Mouse (Mus musculus) midbrain, embryonic 16.5 days (tissue): Measurements from ENCODE around the gene Slc25a44. TPM values are rescaled to one million over a fixed set of nuclear protein-coding genes. Genes with fewer than 3 reads are reported as not detected.

Source experiments
- ATAC-seq: fragments of 200-750 bp; cut with Nextera tagmentation; 2 replicates; pipeline ENCODE4 v1.8.0; 2017; ENCODE audit warnings: moderate TSS enrichment
- H3K27ac ChIP-seq: fragments of 300-500 bp; sonication (generic); 2 replicates; pipeline ENCODE4 v1.5.1; 2014; ENCODE audit warnings: mild to moderate bottlenecking, low read length, mixed read lengths
- H3K27me3 ChIP-seq: fragments of 300-500 bp; sonication (generic); 2 replicates; pipeline ENCODE4 v1.6.1; 2014; ENCODE audit warnings: low read depth, low read length, mixed read lengths; ENCODE audit not compliant: control insufficient read depth, insufficient read depth
- H3K36me3 ChIP-seq: fragments of 300-500 bp; sonication (generic); 2 replicates; pipeline ENCODE4 v1.6.1; 2014; ENCODE audit warnings: mild to moderate bottlenecking, low read length, moderate library complexity, mixed read lengths; ENCODE audit not compliant: control insufficient read depth, insufficient read depth
- H3K4me1 ChIP-seq: fragments of 300-500 bp; sonication (generic); 2 replicates; pipeline ENCODE4 v1.6.1; 2014; ENCODE audit warnings: mild to moderate bottlenecking, low read length, mixed read lengths; ENCODE audit not compliant: control insufficient read depth, insufficient read depth
- H3K4me2 ChIP-seq: fragments of 300-500 bp; sonication (generic); 2 replicates; pipeline ENCODE4 v1.6.1; 2014; ENCODE audit warnings: mild to moderate bottlenecking, low read length, mixed read lengths
- H3K4me3 ChIP-seq: fragments of 300-500 bp; sonication (generic); 2 replicates; pipeline ENCODE4 v1.5.1; 2014; ENCODE audit warnings: low read depth, mild to moderate bottlenecking, low read length, moderate library complexity, mixed read lengths
- H3K9ac ChIP-seq: fragments of 300-500 bp; sonication (generic); 2 replicates; pipeline ENCODE4 v1.6.1; 2014; ENCODE audit warnings: low read depth, low read length, mixed read lengths
- H3K9me3 ChIP-seq: fragments of 300-500 bp; sonication (generic); replicated peaks from 2 replicates; pipeline ENCODE4 v1.6.1; 2014; ENCODE audit warnings: mild to moderate bottlenecking, low read length, mixed read lengths; ENCODE audit not compliant: control insufficient read depth, poor library complexity, severe bottlenecking
- WGBS: fragments of 180-500 bp; shearing (Covaris S2); extraction: QIAGEN DNeasy Blood & Tissue Kit; methylation state at CpG from one replicate; pipeline ENCODE4 v1.1.7; 2014; 5-methylcytosine and 5-hydroxymethylcytosine counted together
- polyA plus RNA-seq: library from polyadenylated mRNA; unstranded; fragments of >200 nt; fragmentation: Nextera tagmentation; extraction: Ambion mirVana; gene quantifications from 2 replicates; pipeline ENCODE4 v1.2.1, GENCODE M21; 2015

The Slc25a44 gene
- polyA plus RNA-seq, 1 experiment from 2014 or later: 39.3 TPM

DNA sequence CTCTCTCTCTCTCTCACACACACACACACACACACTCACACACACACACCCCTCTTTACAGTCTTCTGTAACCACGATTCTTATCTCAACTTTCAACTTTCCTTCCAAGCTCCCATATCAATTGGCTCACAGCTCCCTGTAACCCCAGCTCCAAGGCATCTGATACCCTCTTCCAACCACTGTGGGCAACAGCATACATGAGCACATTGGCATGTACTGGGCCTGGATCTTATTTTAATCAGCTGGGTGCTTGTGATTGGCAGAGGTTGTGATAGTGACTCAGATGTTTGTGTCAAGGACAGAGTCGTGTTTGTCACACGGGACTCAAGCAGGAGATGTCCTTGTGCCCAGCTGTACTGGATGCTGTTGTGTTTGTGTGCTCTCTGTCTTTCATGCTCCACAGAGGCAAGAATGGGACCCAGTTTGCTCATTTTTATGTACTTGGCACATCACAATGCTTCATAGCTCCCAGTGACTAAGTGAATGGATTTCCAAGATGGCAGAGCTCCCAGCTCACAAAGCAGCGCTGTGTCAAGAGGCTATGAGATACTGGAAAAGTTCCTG lies 2.5 kb upstream of the Slc25a44 start:
- 85% methylated on average over 4 of the region's 4 CpGs for WGBS

GRCm38 (mm10) chr3:88425708-88426420 lies 925 bp upstream of the Slc25a44 start:
- no peak overlapping the region for H3K9ac ChIP-seq
- no peak overlapping the region for H3K4me3 ChIP-seq
- no peaks in the 10 kb centered on the region for H3K27me3 ChIP-seq
- H3K36me3 ChIP-seq: peaks cover 4% of the 10 kb centered on the region; the same call in 1 of the 2 replicates
- peaks cover 21% of the 10 kb centered on the region for H3K4me1 ChIP-seq
- no peak overlapping the region for H3K4me2 ChIP-seq
- WGBS: 89% methylated on average over 10 of the region's 10 CpGs
- H3K27ac ChIP-seq: no peak overlapping the region; the same call in 1 of the 2 replicates
- H3K9me3 ChIP-seq: no peaks in the 10 kb centered on the region
- no peak for ATAC-seq

More for the DNA sequence above, 2.5 kb upstream of the Slc25a44 start:
- Histone ChIP-seq H3K36me3 (no peaks in the 10 kb centered on the region), H3K27ac (no peak overlapping the region), H3K4me2 (no peak overlapping the region), H3K4me3 (no peak overlapping the region), H3K9me3 (no peaks in the 10 kb centered on the region), H3K4me1 (peaks cover 15% of the 10 kb centered on the region), H3K27me3 (no peaks in the 10 kb centered on the region), H3K9ac (no peak overlapping the region)
- ATAC-seq: no peak

- H3K4me1 ChIP-seq: peaks cover 21% of the 10 kb centered on the region
- peak overlapping the region; percentile 48 for H3K4me2 ChIP-seq
- H3K36me3 ChIP-seq: peaks cover 8% of the 10 kb centered on the region
- WGBS: 8% methylated on average over 2 of the region's 2 CpGs
- H3K9me3 ChIP-seq: no peaks in the 10 kb centered on the region
- peak overlapping the region; percentile 42 for H3K27ac ChIP-seq
- H3K4me3 ChIP-seq: peak overlapping the region; percentile 66
- no peak for ATAC-seq
- no peak overlapping the region for H3K9ac ChIP-seq
- H3K27me3 ChIP-seq: no peaks in the 10 kb centered on the region
Observed at GRCm38 (mm10) chr3:88425330-88425689, 371 bp upstream of the Slc25a44 start.

DNA sequence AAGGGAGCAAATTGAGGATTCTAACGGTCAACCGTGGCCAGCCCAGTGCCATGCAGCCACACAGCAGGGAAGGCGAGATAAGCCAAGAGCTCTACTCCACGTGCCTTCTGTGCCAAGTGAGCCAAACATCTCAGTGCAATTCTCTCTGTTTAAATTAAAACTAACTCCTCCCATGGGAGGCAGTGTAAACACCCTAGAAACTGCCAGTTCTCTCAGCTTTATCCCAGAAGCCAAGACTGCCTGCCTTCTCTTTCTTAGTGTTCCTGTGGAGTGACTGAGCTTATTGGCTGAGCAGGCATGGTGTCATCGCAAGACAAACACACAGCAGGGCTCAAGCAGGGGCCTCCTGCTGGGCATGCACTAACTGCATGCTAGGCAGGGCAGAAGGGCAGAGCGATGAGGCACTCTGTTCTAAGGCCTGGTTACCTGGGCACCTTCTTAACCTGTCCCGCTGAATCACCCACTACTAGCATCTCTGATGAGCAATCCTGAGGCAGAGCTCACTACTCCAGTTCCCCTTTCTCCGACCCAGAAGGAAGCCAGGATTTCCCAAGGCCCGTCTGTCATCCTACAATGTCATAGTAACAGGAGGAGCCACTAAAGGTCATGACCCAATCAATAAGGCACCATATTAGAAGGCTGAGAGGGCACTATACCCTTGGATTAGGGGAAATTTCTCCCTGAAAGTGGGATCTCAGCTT lies 2.8 kb downstream of the Slc25a44 start:
- H3K4me3 ChIP-seq: no peak overlapping the region
- H3K4me1 ChIP-seq: peaks cover 21% of the 10 kb centered on the region
- no peaks in the 10 kb centered on the region for H3K9me3 ChIP-seq
- 0 out of 2 replicates have a peak overlapping the region, but pooled peaks have one; percentile 5 for H3K4me2 ChIP-seq
- ATAC-seq: no peak
- no peaks in the 10 kb centered on the region for H3K27me3 ChIP-seq
- no peak overlapping the region; the same call in 1 of the 2 replicates for H3K27ac ChIP-seq
- 37% methylated on average over 9 of the region's 9 CpGs for WGBS
- H3K36me3 ChIP-seq: peaks cover 15% of the 10 kb centered on the region
- H3K9ac ChIP-seq: no peak overlapping the region

DNA sequence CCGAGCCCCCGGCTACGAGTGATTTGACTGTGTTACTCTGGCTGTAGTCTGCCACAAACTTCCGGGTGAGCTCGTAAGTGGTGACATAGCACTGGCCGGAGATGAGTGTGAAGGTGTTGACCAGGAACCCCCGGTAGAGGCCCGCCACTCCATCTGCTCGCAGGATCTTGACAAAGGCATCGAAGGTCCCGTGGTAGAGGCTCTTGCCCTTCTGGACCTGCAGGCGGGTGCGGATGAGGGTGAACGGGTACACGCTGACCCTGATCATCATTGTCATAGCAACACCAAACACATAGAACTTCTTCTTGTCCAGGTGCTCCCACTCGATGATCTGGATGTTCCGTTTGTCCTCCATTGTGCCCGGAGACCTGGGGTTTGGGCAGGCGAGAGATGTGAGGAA lies 4.2 kb downstream of the Slc25a44 start:
- no peak for ATAC-seq
- Histone ChIP-seq H3K36me3 (peaks cover 17% of the 10 kb centered on the region), H3K9ac (no peak overlapping the region), H3K4me2 (no peak overlapping the region), H3K4me3 (no peak overlapping the region), H3K27me3 (no peaks in the 10 kb centered on the region), H3K4me1 (peaks cover 21% of the 10 kb centered on the region), H3K9me3 (no peaks in the 10 kb centered on the region), H3K27ac (no peak overlapping the region)
- WGBS: 95% methylated on average over 19 of the region's 19 CpGs

- Histone ChIP-seq H3K36me3 (peaks cover 21% of the 10 kb centered on the region), H3K4me2 (no peak overlapping the region), H3K27ac (no peak overlapping the region), H3K27me3 (no peaks in the 10 kb centered on the region), H3K4me3 (no peak overlapping the region), H3K9me3 (no peaks in the 10 kb centered on the region), H3K9ac (no peak overlapping the region), H3K4me1 (peaks cover 12% of the 10 kb centered on the region)
- ATAC-seq: no peak
- WGBS: 89% methylated on average over 6 of the region's 6 CpGs
Observed at GRCm38 (mm10) chr3:88418016-88418415, 6.9 kb downstream of the Slc25a44 start.

- 91% methylated on average over 4 of the region's 4 CpGs for WGBS
- Histone ChIP-seq H3K27me3 (no peaks in the 10 kb centered on the region), H3K4me3 (no peak overlapping the region), H3K4me1 (peaks cover 1% of the 10 kb centered on the region; the same call in 1 of the 2 replicates), H3K36me3 (peaks cover 27% of the 10 kb centered on the region), H3K27ac (no peak overlapping the region), H3K4me2 (no peak overlapping the region), H3K9me3 (no peaks in the 10 kb centered on the region), H3K9ac (no peak overlapping the region)
- no peak for ATAC-seq
Observed at GRCm38 (mm10) chr3:88415668-88416067, 9.3 kb downstream of the Slc25a44 start.

DNA sequence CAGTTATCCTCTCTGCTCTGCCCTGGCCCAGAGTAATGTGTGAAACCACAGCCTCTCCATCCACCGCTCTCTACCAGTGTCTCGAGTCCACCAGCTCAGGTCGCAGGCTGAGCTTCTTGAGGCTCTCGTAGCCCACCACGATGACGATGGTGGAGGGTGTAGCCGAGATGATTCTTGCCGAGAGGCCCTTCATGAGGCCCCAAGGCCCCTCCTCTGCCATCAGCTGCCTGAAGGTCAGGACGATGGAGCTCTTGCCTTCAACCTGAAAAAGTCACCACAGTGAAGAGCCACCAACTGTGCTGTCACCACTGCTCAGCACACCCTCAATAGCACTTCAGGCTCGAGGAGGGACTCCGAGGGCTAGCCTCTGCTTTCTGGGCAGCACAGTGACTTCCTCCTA lies 12.3 kb downstream of the Slc25a44 start:
- H3K4me3 ChIP-seq: no peak overlapping the region
- H3K9me3 ChIP-seq: no peaks in the 10 kb centered on the region
- H3K27me3 ChIP-seq: no peaks in the 10 kb centered on the region
- ATAC-seq: no peak
- H3K4me2 ChIP-seq: no peak overlapping the region
- 91% methylated on average over 11 of the region's 11 CpGs for WGBS
- H3K9ac ChIP-seq: no peak overlapping the region
- H3K4me1 ChIP-seq: peaks cover 9% of the 10 kb centered on the region
- H3K27ac ChIP-seq: no peak overlapping the region
- H3K36me3 ChIP-seq: peaks cover 16% of the 10 kb centered on the region

- H3K9me3 ChIP-seq: no peaks in the 10 kb centered on the region
- H3K27ac ChIP-seq: no peak overlapping the region
- 92% methylated on average over 4 of the region's 4 CpGs for WGBS
- H3K4me2 ChIP-seq: no peak overlapping the region
- no peak for ATAC-seq
- peaks cover 12% of the 10 kb centered on the region for H3K4me1 ChIP-seq
- H3K4me3 ChIP-seq: no peak overlapping the region
- peaks cover 16% of the 10 kb centered on the region for H3K36me3 ChIP-seq
- no peaks in the 10 kb centered on the region for H3K27me3 ChIP-seq
- H3K9ac ChIP-seq: no peak overlapping the region
Observed at GRCm38 (mm10) chr3:88411681-88412080, 13.3 kb downstream of the Slc25a44 start.
